17 mouse cellular contexts compared by ENCODE assay signal in genomic region chr14:40992464-40992863, GRCm38 (mm10). TPM values are rescaled to one million over a fixed set of nuclear protein-coding genes. Genes with fewer than 3 reads are reported as not detected.
A peak's percentile ranks its signal among the peaks of the same experiment; 100 is the strongest.
DNase-seq lines count a peak whose midpoint lies in the region; ATAC-seq and TF ChIP-seq lines count a peak whose summit lies in the region.
"Had no signal": no experiment of that assay in that cellular context is flagged by ENCODE, and none has a peak within 500 bp of the region (broad histone marks: within the 10 kb centered on the region; RNA-seq: fewer than 3 reads in every experiment).

No protein-coding gene starts in this region.

- H3K79me2 ChIP-seq in MEL (ENCODE audit: control insufficient read depth, insufficient read depth, low read length, poor library complexity), result no peaks in the 10 kb centered on the region

- no peaks in the 10 kb centered on the region for H3K27me3 ChIP-seq in erythroblast, embryonic 14.5 days (ENCODE audit: control insufficient read depth)
- H3K27me3 ChIP-seq in MEL (ENCODE audit: control insufficient read depth in 1 of 2, insufficient read depth in 2 of 2, low read length in 2 of 2), result no peaks in the 10 kb centered on the region
- H3K27me3 ChIP-seq in intestine, embryonic 16.5 days (replicated peaks; ENCODE audit: control insufficient read depth, insufficient read depth, low read length), result no peaks in the 10 kb centered on the region
- H3K27me3 ChIP-seq in kidney, embryonic 15.5 days, result no peaks in the 10 kb centered on the region
- H3K27me3 ChIP-seq: embryonic facial prominence, embryonic 13.5 days; forebrain, embryonic 15.5 days; heart, embryonic 15.5 days; limb, embryonic 13.5 days had no signal

- H3K4me1 ChIP-seq in erythroblast, embryonic 14.5 days (ENCODE audit: control insufficient read depth), result peaks cover 68% of the 10 kb centered on the region
- H3K4me1 ChIP-seq in MEL (ENCODE audit: control insufficient read depth in 1 of 2, insufficient read depth in 2 of 2, low read length in 2 of 2), result peaks cover 19 to 42% of the 10 kb centered on the region in 2 experiments
- H3K4me1 ChIP-seq in intestine, embryonic 16.5 days (ENCODE audit: control insufficient read depth, insufficient read depth, low read length), result no peaks in the 10 kb centered on the region
- 0 out of 2 replicates have a peak, but pooled peaks cover 7% of the 10 kb centered on the region for H3K4me1 ChIP-seq in kidney, embryonic 15.5 days
- H3K4me1 ChIP-seq: embryonic facial prominence, embryonic 13.5 days; forebrain, embryonic 15.5 days had no signal

- peak overlapping the region; percentile 96 for H3K27ac ChIP-seq in MEL (ENCODE audit: control insufficient read depth, low read depth, low read length)
- no peak overlapping the region for H3K27ac ChIP-seq in intestine, embryonic 16.5 days (ENCODE audit: low read length)
- H3K27ac ChIP-seq in kidney, embryonic 15.5 days, result no peak overlapping the region
- H3K27ac ChIP-seq: embryonic facial prominence, embryonic 13.5 days; forebrain, embryonic 15.5 days; heart, embryonic 15.5 days; hindbrain, postnatal 0 days; limb, embryonic 13.5 days had no signal

- no peak for TF ChIP-seq CTCF in MEL (IDR thresholded peaks at IDR 0.05 in 2 of 3, conservative IDR thresholded peaks at IDR 0.05 in 1 of 3; ENCODE audit: control insufficient read depth in 1 of 3, insufficient read depth in 1 of 3, low read depth in 2 of 3, low read length in 3 of 3, poor library complexity in 1 of 3, severe bottlenecking in 1 of 3)

- no peak overlapping the region for H3K4me2 ChIP-seq in intestine, embryonic 16.5 days (ENCODE audit: low read depth, low read length)
- no peak overlapping the region for H3K4me2 ChIP-seq in kidney, embryonic 15.5 days
- H3K4me2 ChIP-seq: embryonic facial prominence, embryonic 13.5 days; forebrain, embryonic 15.5 days; heart, embryonic 15.5 days; limb, embryonic 13.5 days; midbrain, embryonic 11.5 days had no signal

- peak; percentile 72 for DNase-seq in MEL (ENCODE audit: low read depth, low spot score)
- no peak for DNase-seq in right cerebral cortex, postnatal 36 days (ENCODE audit: low spot score in 2 of 2)
- DNase-seq in spleen, adult 12 weeks (ENCODE audit: low spot score), result no peak
- DNase-seq: cerebellum, postnatal 14 days; kidney, postnatal 36 days had no signal

- H3K36me3 ChIP-seq in erythroblast, embryonic 14.5 days (ENCODE audit: control insufficient read depth), result peaks cover 52% of the 10 kb centered on the region
- peaks cover 0 to 37% of the 10 kb centered on the region in 2 experiments; a peak in 2 of 4 replicates for H3K36me3 ChIP-seq in MEL (ENCODE audit: control insufficient read depth in 1 of 2, insufficient read depth in 2 of 2, low read length in 2 of 2)
- H3K36me3 ChIP-seq in intestine, embryonic 16.5 days (ENCODE audit: control insufficient read depth, insufficient read depth, low read length), result no peaks in the 10 kb centered on the region
- peaks cover 28% of the 10 kb centered on the region for H3K36me3 ChIP-seq in kidney, embryonic 15.5 days
- H3K36me3 ChIP-seq: heart, embryonic 15.5 days had no signal

- TF ChIP-seq RAD21 in MEL (IDR thresholded peaks at IDR 0.05; ENCODE audit: low read depth, low read length), result no peak

- TF ChIP-seq EP300 in MEL (IDR thresholded peaks at IDR 0.05; ENCODE audit: low read depth in 1 of 2, low read length in 2 of 2), result peak; percentile 95 to 96

- TF ChIP-seq POLR2A in MEL (IDR thresholded peaks at IDR 0.05; ENCODE audit: control insufficient read depth in 1 of 2, insufficient read depth in 1 of 2, low read depth in 1 of 2, low read length in 2 of 2, poor library complexity in 1 of 2), result no peak

- peak overlapping the region; percentile 56 for H3K4me3 ChIP-seq in erythroblast, embryonic 14.5 days (replicated peaks)
- peak overlapping the region; percentile 23 to 32 for H3K4me3 ChIP-seq in MEL (ENCODE audit: control insufficient read depth in 1 of 2, insufficient read depth in 1 of 2, low read depth in 2 of 2, low read length in 2 of 2)
- H3K4me3 ChIP-seq in intestine, embryonic 16.5 days (ENCODE audit: low read length), result no peak overlapping the region
- no peak overlapping the region for H3K4me3 ChIP-seq in kidney, embryonic 15.5 days (replicated peaks)
- H3K4me3 ChIP-seq: embryonic facial prominence, embryonic 13.5 days; forebrain, embryonic 15.5 days; heart, embryonic 15.5 days; limb, embryonic 13.5 days; myocyte had no signal

- H3K9ac ChIP-seq in MEL (ENCODE audit: control insufficient read depth, low read depth, low read length, poor library complexity, severe bottlenecking), result peak overlapping the region; percentile 57
- H3K9ac ChIP-seq in intestine, embryonic 16.5 days (ENCODE audit: low read depth, low read length), result no peak overlapping the region
- H3K9ac ChIP-seq in kidney, embryonic 15.5 days, result no peak overlapping the region
- H3K9ac ChIP-seq: embryonic facial prominence, embryonic 13.5 days; forebrain, embryonic 15.5 days; heart, embryonic 15.5 days; limb, embryonic 13.5 days had no signal

- 43% methylated on average over 6 of the region's 6 CpGs for WGBS in intestine, embryonic 16.5 days
- 80% methylated on average over 6 of the region's 6 CpGs for WGBS in kidney, embryonic 15.5 days

- no peaks in the 10 kb centered on the region for H3K9me3 ChIP-seq in erythroblast, embryonic 14.5 days (ENCODE audit: control insufficient read depth, low read length)
- H3K9me3 ChIP-seq in MEL (replicated peaks; ENCODE audit: insufficient read depth, low read length), result no peaks in the 10 kb centered on the region
- no peaks in the 10 kb centered on the region for H3K9me3 ChIP-seq in intestine, embryonic 16.5 days (ENCODE audit: control insufficient read depth, low read length)
- H3K9me3 ChIP-seq in kidney, embryonic 15.5 days (replicated peaks), result no peaks in the 10 kb centered on the region
- H3K9me3 ChIP-seq: embryonic facial prominence, embryonic 13.5 days; forebrain, embryonic 15.5 days; heart, embryonic 15.5 days; limb, embryonic 13.5 days had no signal

- ATAC-seq in erythroblast, adult 5-6 weeks (replicated peaks; ENCODE audit: low FRiP score, poor library complexity, severe bottlenecking), result no peak; the same call in 1 of the 2 replicates
- ATAC-seq in intestine, embryonic 16.5 days, result peak; percentile 83
- peak; percentile 69 for ATAC-seq in megakaryocyte-erythroid progenitor cell, adult 5-6 weeks (replicated peaks; ENCODE audit: low FRiP score, low TSS enrichment, poor library complexity, severe bottlenecking)
- no peak for ATAC-seq in kidney, embryonic 15.5 days (replicated peaks; ENCODE audit: low FRiP score)
- ATAC-seq: forebrain, embryonic 15.5 days; hindbrain, postnatal 0 days had no signal

TF ChIP-seq in MEL, 35 proteins besides CTCF, POLR2A, EP300 and RAD21 (continues in another document):
- no peak for TF ChIP-seq ZNF384 (IDR thresholded peaks at IDR 0.05; ENCODE audit: low read depth, low read length)
- TF ChIP-seq MEF2A (IDR thresholded peaks at IDR 0.05; ENCODE audit: extremely low read depth, insufficient replicate concordance, low read depth, low read length, poor library complexity, severe bottlenecking), result no peak
- TF ChIP-seq MYB (IDR thresholded peaks at IDR 0.05; ENCODE audit: low read depth, low read length), result no peak
- TF ChIP-seq HCFC1 (IDR thresholded peaks at IDR 0.05; ENCODE audit: low read depth, low read length), result 0 out of 2 replicates have a peak, but pooled peaks have one; percentile 28
- peak; percentile 72 for TF ChIP-seq MAZ (IDR thresholded peaks at IDR 0.05; ENCODE audit: low read depth, low read length)
- TF ChIP-seq GABPA (IDR thresholded peaks at IDR 0.05; ENCODE audit: low read depth, low read length), result no peak
- TF ChIP-seq ZKSCAN1 (IDR thresholded peaks at IDR 0.05; ENCODE audit: low read depth, low read length), result no peak
- TF ChIP-seq ZMIZ1 (IDR thresholded peaks at IDR 0.05; ENCODE audit: low read depth, low read length), result no peak
- TF ChIP-seq ZC3H11A (IDR thresholded peaks at IDR 0.05; ENCODE audit: low read depth, low read length), result no peak
- no peak for TF ChIP-seq MYC (IDR thresholded peaks at IDR 0.05; ENCODE audit: low read depth, low read length)
- TF ChIP-seq SIN3A (IDR thresholded peaks at IDR 0.05; ENCODE audit: low read length), result peak; percentile 45; the same call in 1 of the 2 replicates
- 0 out of 2 replicates have a peak, but pooled peaks have one; percentile 30 for TF ChIP-seq BHLHE40 (IDR thresholded peaks at IDR 0.05; ENCODE audit: borderline replicate concordance, low read depth, low read length)
- no peak for TF ChIP-seq E2F4 (IDR thresholded peaks at IDR 0.05; ENCODE audit: borderline replicate concordance, low read depth, low read length)
- TF ChIP-seq RCOR1 (IDR thresholded peaks at IDR 0.05; ENCODE audit: low read depth, low read length), result peak; percentile 86
- TF ChIP-seq SMC3 (IDR thresholded peaks at IDR 0.05; ENCODE audit: low read depth, low read length), result no peak

RNA-seq across cellular contexts. Expression of gene Fam213a, which starts 21.1 kb away (rescaled TPM):
- 8.5 and 12.2 TPM in 2 replicates for polyA plus RNA-seq in erythroblast, embryonic 14.5 days (2012)
- total RNA-seq in erythroblast, adult 5-6 weeks (2015; ENCODE audit: low replicate concordance), result 1,227 and 1,297 TPM in 2 replicates
- 2,096 and 2,327 TPM in 2 replicates for total RNA-seq in erythroblast, adult 5-6 weeks (2017; ENCODE audit: low replicate concordance)
- total RNA-seq in MEL (2012; rRNA removed), result 19.2 and 20.3 TPM in 2 replicates
- 10 to 100 TPM in 1 of 2 experiments, not detected in 1; 28.5 TPM for polyA plus RNA-seq in MEL (2012; ENCODE audit: insufficient read depth in 1 of 2, insufficient read length in 2 of 2, low read depth in 1 of 2, low replicate concordance in 2 of 2, missing spikeins in 1 of 2)
- polyA plus RNA-seq in intestine, embryonic 16.5 days (2015; fragmentation: Nextera tagmentation; extraction: Ambion mirVana), result 72.4 and 81.8 TPM in 2 replicates
- 29.9 and 70.4 TPM in 2 replicates for total RNA-seq in megakaryocyte-erythroid progenitor cell, adult 5-6 weeks (2014; fragmentation: Nextera tagmentation)
- total RNA-seq in megakaryocyte-erythroid progenitor cell, adult 5-6 weeks (2017), result 73.6 and 75.3 TPM in 2 replicates
- 96.8 and 103 TPM in 2 replicates for polyA plus RNA-seq in kidney, embryonic 15.5 days (2015; fragmentation: Nextera tagmentation; extraction: Ambion mirVana)

RNA-seq across cellular contexts. Expression of gene Tspan14, which starts 25.9 kb away (rescaled TPM):
- 0.27 and 0.33 TPM in 2 replicates for polyA plus RNA-seq in erythroblast, embryonic 14.5 days (2012)
- 4.0 and 7.3 TPM in 2 replicates for total RNA-seq in erythroblast, adult 5-6 weeks (2015; ENCODE audit: low replicate concordance)
- 8.2 and 9.4 TPM in 2 replicates for total RNA-seq in erythroblast, adult 5-6 weeks (2017; ENCODE audit: low replicate concordance)
- 16.7 and 24.8 TPM in 2 replicates for total RNA-seq in MEL (2012; rRNA removed)
- polyA plus RNA-seq in MEL (2012; ENCODE audit: insufficient read depth in 1 of 2, insufficient read length in 2 of 2, low read depth in 1 of 2, low replicate concordance in 2 of 2, missing spikeins in 1 of 2), result 10 to 100 TPM in 1 of 2 experiments, not detected in 1; 29.9 TPM
- polyA plus RNA-seq in intestine, embryonic 16.5 days (2015; fragmentation: Nextera tagmentation; extraction: Ambion mirVana), result 65.0 and 65.6 TPM in 2 replicates
- total RNA-seq in megakaryocyte-erythroid progenitor cell, adult 5-6 weeks (2014; fragmentation: Nextera tagmentation), result 8.6 and 13.3 TPM in 2 replicates
- 9.3 and 12.9 TPM in 2 replicates for total RNA-seq in megakaryocyte-erythroid progenitor cell, adult 5-6 weeks (2017)
- polyA plus RNA-seq in kidney, embryonic 15.5 days (2015; fragmentation: Nextera tagmentation; extraction: Ambion mirVana), result 109 and 112 TPM in 2 replicates

Comparison
In these comparisons a context has a peak if more than half of its experiments do, and no peak if none do; other contexts are left out.
1. H3K4me3 ChIP-seq: peak in erythroblast, embryonic 14.5 days (single experiment) and MEL (2 of 2); none in intestine, embryonic 16.5 days (single experiment) and kidney, embryonic 15.5 days (single experiment).
2. ATAC-seq: peak in intestine, embryonic 16.5 days (single experiment) and megakaryocyte-erythroid progenitor cell, adult 5-6 weeks (single experiment); none in erythroblast, adult 5-6 weeks (single experiment) and kidney, embryonic 15.5 days (single experiment).
3. RNA of gene Tspan14, which starts 25.9 kb away (polyA plus RNA-seq): 109 to 112 TPM in kidney, embryonic 15.5 days, 29.9 TPM in MEL and 65.0 to 65.6 TPM in intestine, embryonic 16.5 days; 0.27 to 0.33 TPM in erythroblast, embryonic 14.5 days; every median in the first group is over 10 times any median in the second.